Mouse (Mus musculus) kidney, embryonic 14.5 days (tissue): ENCODE data around the gene Telo2. TPM values are rescaled to one million over a fixed set of nuclear protein-coding genes. Genes with fewer than 3 reads are reported as not detected.

ENCODE experiments used
- ATAC-seq: fragments of 200-750 bp; cut with Nextera tagmentation; 2 replicates; pipeline ENCODE4 v1.8.0; 2017; ENCODE audit warnings: moderate number of reproducible peaks, mild to moderate bottlenecking, moderate TSS enrichment, moderate library complexity; ENCODE audit not compliant: low FRiP score, low TSS enrichment
- H3K27ac ChIP-seq: fragments of 300-500 bp; sonication (generic); 2 replicates; pipeline ENCODE4 v1.5.1; 2014; ENCODE audit warnings: low read depth, mild to moderate bottlenecking, low read length, moderate library complexity, mixed read lengths
- H3K27me3 ChIP-seq: fragments of 300-500 bp; sonication (generic); 2 replicates; pipeline ENCODE4 v1.6.1; 2014; ENCODE audit warnings: mild to moderate bottlenecking, low read length; ENCODE audit not compliant: control insufficient read depth, insufficient read depth
- H3K36me3 ChIP-seq: fragments of 300-500 bp; sonication (generic); 2 replicates; pipeline ENCODE4 v1.6.1; 2014; ENCODE audit warnings: low read length, mixed read lengths; ENCODE audit not compliant: control insufficient read depth, insufficient read depth
- H3K4me1 ChIP-seq: fragments of 300-500 bp; sonication (generic); 2 replicates; pipeline ENCODE4 v1.6.1; 2014; ENCODE audit warnings: low read length, mixed read lengths; ENCODE audit not compliant: control insufficient read depth, insufficient read depth
- H3K4me2 ChIP-seq: fragments of 300-500 bp; sonication (generic); replicated peaks from 2 replicates; pipeline ENCODE4 v1.6.1; 2014; ENCODE audit warnings: low read depth, mild to moderate bottlenecking, low read length
- H3K4me3 ChIP-seq: fragments of 300-500 bp; sonication (generic); 2 replicates; pipeline ENCODE4 v1.5.1; 2014; ENCODE audit warnings: mild to moderate bottlenecking, low read length
- H3K9ac ChIP-seq: fragments of 300-500 bp; sonication (generic); 2 replicates; pipeline ENCODE4 v1.6.1; 2014; ENCODE audit warnings: low read depth, mild to moderate bottlenecking, low read length, moderate library complexity
- H3K9me3 ChIP-seq: fragments of 300-500 bp; sonication (generic); 2 replicates; pipeline ENCODE4 v1.6.1; 2016; ENCODE audit warnings: low read length; ENCODE audit not compliant: control insufficient read depth
- WGBS: fragments of 180-500 bp; shearing (Covaris S2); extraction: QIAGEN DNeasy Blood & Tissue Kit; methylation state at CpG from one replicate; pipeline ENCODE4 v1.1.7; 2014; 5-methylcytosine and 5-hydroxymethylcytosine counted together
- polyA plus RNA-seq: library from polyadenylated mRNA; unstranded; fragments of >200 nt; fragmentation: Nextera tagmentation; extraction: Ambion mirVana; gene quantifications from 2 replicates; pipeline ENCODE4 v1.2.1, GENCODE M21; 2014

The Telo2 gene
- polyA plus RNA-seq, 1 experiment from 2014 or later = 44.8 TPM

GRCm38 (mm10) chr17:25057041-25057440, 58.7 kb downstream of the Telo2 start:
- Histone ChIP-seq H3K4me1 (no peaks in the 10 kb centered on the region), H3K4me2 (no peak overlapping the region), H3K9ac (no peak overlapping the region), H3K4me3 (no peak overlapping the region), H3K36me3 (peaks cover 42% of the 10 kb centered on the region), H3K27ac (no peak overlapping the region), H3K27me3 (no peaks in the 10 kb centered on the region), H3K9me3 (no peaks in the 10 kb centered on the region)
- WGBS = 84% methylated on average over 6 of the region's 6 CpGs
- no peak for ATAC-seq

GRCm38 (mm10) chr17:25053274-25053673, 62.5 kb downstream of the Telo2 start:
- Histone ChIP-seq H3K4me1 (no peaks in the 10 kb centered on the region), H3K36me3 (peaks cover 38% of the 10 kb centered on the region)
- WGBS = 86% methylated on average over 9 of the region's 9 CpGs

More at GRCm38 (mm10) chr17:25053274-25053673, 62.5 kb downstream of the Telo2 start:
- ATAC-seq = no peak
- Histone ChIP-seq H3K9ac (no peak overlapping the region), H3K4me2 (no peak overlapping the region), H3K27me3 (no peaks in the 10 kb centered on the region), H3K4me3 (no peak overlapping the region), H3K27ac (no peak overlapping the region), H3K9me3 (no peaks in the 10 kb centered on the region)

Other genes with a start within 250 kb of the Telo2 start
- gene Igfals, start 250.0 kb downstream of the Telo2 start, polyA plus RNA-seq = 0.49 and 1.0 TPM in 2 replicates
- gene Nubp2, start 229.6 kb downstream of the Telo2 start, polyA plus RNA-seq = 57.1 and 61.8 TPM in 2 replicates
- gene Spsb3, start 229.3 kb downstream of the Telo2 start, polyA plus RNA-seq = 32.1 and 36.8 TPM in 2 replicates
- 18.2 and 25.2 TPM in 2 replicates for gene Eme2, start 220.9 kb downstream of the Telo2 start, polyA plus RNA-seq
- 102 and 111 TPM in 2 replicates for gene Mrps34, start 220.9 kb downstream of the Telo2 start, polyA plus RNA-seq
- 84.6 and 99.5 TPM in 2 replicates for gene Nme3, start 219.5 kb downstream of the Telo2 start, polyA plus RNA-seq
- 23.9 and 31.8 TPM in 2 replicates for gene Mapk8ip3, start 179.0 kb downstream of the Telo2 start, polyA plus RNA-seq
- 131 and 155 TPM in 2 replicates for gene Jpt2, start 155.3 kb downstream of the Telo2 start, polyA plus RNA-seq
- gene Cramp1l, start 100.2 kb downstream of the Telo2 start, polyA plus RNA-seq = 8.5 and 11.6 TPM in 2 replicates
- 15.5 and 23.6 TPM in 2 replicates for gene Ift140, start 99.9 kb downstream of the Telo2 start, polyA plus RNA-seq
- 15.9 and 18.4 TPM in 2 replicates for gene Tmem204, start 32.4 kb downstream of the Telo2 start, polyA plus RNA-seq
- gene Ptx4, start 4.8 kb upstream of the Telo2 start, polyA plus RNA-seq = not detected in 2 replicates
- gene Clcn7, start 17.4 kb upstream of the Telo2 start, polyA plus RNA-seq = 10.3 and 21.4 TPM in 2 replicates
- gene Ccdc154, start 46.5 kb upstream of the Telo2 start, polyA plus RNA-seq = not detected in 2 replicates
- not detected in 2 replicates for gene Gm38655, start 59.5 kb upstream of the Telo2 start, polyA plus RNA-seq
- 32.8 and 39.7 TPM in 2 replicates for gene BC003965, start 68.6 kb upstream of the Telo2 start, polyA plus RNA-seq
- gene Unkl, start 72.4 kb upstream of the Telo2 start, polyA plus RNA-seq = 4.0 and 4.1 TPM in 2 replicates
- gene Gnptg, start 124.2 kb upstream of the Telo2 start, polyA plus RNA-seq = 33.8 and 41.5 TPM in 2 replicates
- gene Tsr3, start 124.2 kb upstream of the Telo2 start, polyA plus RNA-seq = 48.9 and 51.4 TPM in 2 replicates
- gene Baiap3, start 140.4 kb upstream of the Telo2 start, polyA plus RNA-seq = 0.76 and 1.9 TPM in 2 replicates
- gene Ube2i, start 158.7 kb upstream of the Telo2 start, polyA plus RNA-seq = 675 and 744 TPM in 2 replicates
- gene Prss34, start 182.4 kb upstream of the Telo2 start, polyA plus RNA-seq = not detected in 2 replicates
- gene Prss28, start 192.7 kb upstream of the Telo2 start, polyA plus RNA-seq = not detected in 2 replicates
- gene Prss29, start 202.7 kb upstream of the Telo2 start, polyA plus RNA-seq = not detected in 2 replicates
- gene Tpsab1, start 229.6 kb upstream of the Telo2 start, polyA plus RNA-seq = 0.27 and 0.39 TPM in 2 replicates